Mouse (Mus musculus) heart, postnatal 0 days (tissue): ENCODE measurements around the gene Zbtb16. TPM values are rescaled to one million over a fixed set of nuclear protein-coding genes. Genes with fewer than 3 reads are reported as not detected.

Experiments used
- ATAC-seq: fragments of 200-750 bp; cut with Nextera tagmentation; 2 replicates; pipeline ENCODE4 v1.8.0; 2017; ENCODE audit warnings: low read depth, moderate number of reproducible peaks, moderate library complexity; ENCODE audit not compliant: insufficient read depth
- DNase-seq: peaks from one replicate; pipeline ENCODE4 v3.0.0-alpha.2; 2016; ENCODE audit warnings: low spot score
- H3K27ac ChIP-seq: fragments of 300-500 bp; sonication (generic); 2 replicates; pipeline ENCODE4 v1.5.1; 2014; ENCODE audit warnings: low read depth, mild to moderate bottlenecking
- H3K27me3 ChIP-seq: fragments of 300-500 bp; sonication (generic); 2 replicates; pipeline ENCODE4 v1.6.1; 2014; ENCODE audit warnings: low read length, mixed read lengths; ENCODE audit not compliant: control insufficient read depth, insufficient read depth
- H3K36me3 ChIP-seq: fragments of 300-500 bp; sonication (generic); replicated peaks from 2 replicates; pipeline ENCODE4 v1.6.1; 2014; ENCODE audit warnings: low read length, mixed read lengths; ENCODE audit not compliant: control insufficient read depth, insufficient read depth
- H3K4me1 ChIP-seq: fragments of 300-500 bp; sonication (generic); 2 replicates; pipeline ENCODE4 v1.6.1; 2014; ENCODE audit warnings: antibody characterized with exemption; ENCODE audit not compliant: control insufficient read depth, insufficient read depth
- H3K4me2 ChIP-seq: fragments of 300-500 bp; sonication (generic); 2 replicates; pipeline ENCODE4 v1.6.1; 2014; ENCODE audit warnings: low read depth, mild to moderate bottlenecking, low read length, moderate library complexity
- H3K4me3 ChIP-seq: fragments of 300-500 bp; sonication (generic); 2 replicates; pipeline ENCODE4 v1.5.1; 2014; ENCODE audit warnings: low read depth, low read length
- H3K9ac ChIP-seq: fragments of 300-500 bp; sonication (generic); replicated peaks from 2 replicates; pipeline ENCODE4 v1.6.1; 2014; ENCODE audit warnings: low read depth, low read length, mixed read lengths
- H3K9me3 ChIP-seq: fragments of 300-500 bp; sonication (generic); replicated peaks from 2 replicates; pipeline ENCODE4 v1.6.1; 2016; ENCODE audit warnings: low read length; ENCODE audit not compliant: control insufficient read depth
- CTCF ChIP-seq: IDR thresholded peaks from 2 replicates; pipeline ENCODE4 v1.5.1; 2016; ENCODE audit warnings: antibody characterized with exemption, control low read depth, low read depth
- EP300 ChIP-seq: IDR thresholded peaks from 2 replicates; pipeline ENCODE4 v1.6.1; 2016; ENCODE audit warnings: antibody characterized with exemption, low read depth
- WGBS: fragments of 180-500 bp; shearing (Covaris S2); extraction: QIAGEN DNeasy Blood & Tissue Kit; methylation state at CpG from one replicate; pipeline ENCODE4 v1.1.7; 2014; 5-methylcytosine and 5-hydroxymethylcytosine counted together
- polyA plus RNA-seq: library from polyadenylated mRNA; unstranded; fragments of >200 nt; fragmentation: Nextera tagmentation; extraction: Ambion mirVana; gene quantifications from 2 replicates; pipeline ENCODE4 v1.2.1, GENCODE M21; 2015
- total RNA-seq: library from RNA; depleted of rRNA; stranded (reverse); fragments of >200 nt; gene quantifications from 2 replicates; pipeline ENCODE4 v1.2.3, GENCODE M21; 2014; ENCODE audit warnings: low replicate concordance

The Zbtb16 gene
- total and polyA plus RNA-seq, 2 experiments from 2014 or later, result 5.0 to 54.7 TPM

DNA sequence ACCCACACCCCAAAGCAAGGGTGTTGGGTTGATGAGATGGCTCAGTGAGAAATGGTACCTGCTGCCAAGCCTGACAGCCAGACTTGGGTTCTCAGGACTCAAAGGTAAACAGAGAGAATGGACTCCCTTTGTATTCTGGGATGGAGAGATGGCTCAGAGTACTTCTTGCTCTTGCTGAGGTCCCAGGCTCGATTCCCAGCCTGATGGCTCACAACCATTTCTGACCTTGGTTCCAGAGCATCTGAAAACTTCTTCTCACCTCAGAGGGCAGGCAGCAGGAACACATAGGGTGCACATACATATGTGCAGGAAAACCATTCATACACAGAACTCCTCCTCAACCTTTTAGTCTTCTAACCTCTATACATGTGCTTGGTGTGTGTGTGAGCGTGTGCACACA, 185.2 kb downstream of the Zbtb16 start:
- no peak for DNase-seq
- Histone ChIP-seq H3K4me3 (no peak overlapping the region), H3K9me3 (no peaks in the 10 kb centered on the region), H3K9ac (no peak overlapping the region), H3K4me2 (no peak overlapping the region), H3K4me1 (peaks cover 24% of the 10 kb centered on the region), H3K36me3 (peaks cover 9% of the 10 kb centered on the region), H3K27ac (no peak overlapping the region), H3K27me3 (no peaks in the 10 kb centered on the region)
- 88% methylated on average over 2 of the region's 2 CpGs for WGBS
- no peak for TF ChIP-seq CTCF
- no peak for TF ChIP-seq EP300
- ATAC-seq, result no peak

GRCm38 (mm10) chr9:48649851-48650685, 186.0 kb downstream of the Zbtb16 start:
- DNase-seq (no peak), ATAC-seq (no peak)
- TF ChIP-seq CTCF, result no peak
- TF ChIP-seq EP300, result no peak
- WGBS, result 64% methylated on average over 17 of the region's 17 CpGs
- Histone ChIP-seq H3K36me3 (peaks cover 6% of the 10 kb centered on the region; the same call in 1 of the 2 replicates), H3K4me1 (peaks cover 24% of the 10 kb centered on the region), H3K9me3 (no peaks in the 10 kb centered on the region), H3K27ac (peak overlapping the region; percentile 63; the same call in 1 of the 2 replicates), H3K9ac (peak overlapping the region; percentile 58), H3K27me3 (no peaks in the 10 kb centered on the region), H3K4me3 (no peak overlapping the region), H3K4me2 (peak overlapping the region; percentile 65)

- TF ChIP-seq EP300 (peak; percentile 65; the same call in 1 of the 2 replicates), CTCF (0 out of 2 replicates have a peak, but pooled peaks have one; percentile 4)
- Histone ChIP-seq H3K27ac (peak overlapping the region; percentile 63), H3K27me3 (no peaks in the 10 kb centered on the region), H3K36me3 (0 out of 2 replicates have a peak, but pooled peaks cover 6% of the 10 kb centered on the region), H3K9ac (peak overlapping the region; percentile 58), H3K4me1 (peaks cover 24% of the 10 kb centered on the region), H3K9me3 (0 out of 2 replicates have a peak, but pooled peaks cover 5% of the 10 kb centered on the region), H3K4me2 (peak overlapping the region; percentile 65), H3K4me3 (peak overlapping the region; percentile 39)
- peak; percentile 74 for ATAC-seq
- WGBS, result 7% methylated on average over 20 of the region's 22 CpGs
- peak; percentile 73 for DNase-seq
Observed at GRCm38 (mm10) chr9:48649098-48649766, 186.8 kb downstream of the Zbtb16 start.

DNA sequence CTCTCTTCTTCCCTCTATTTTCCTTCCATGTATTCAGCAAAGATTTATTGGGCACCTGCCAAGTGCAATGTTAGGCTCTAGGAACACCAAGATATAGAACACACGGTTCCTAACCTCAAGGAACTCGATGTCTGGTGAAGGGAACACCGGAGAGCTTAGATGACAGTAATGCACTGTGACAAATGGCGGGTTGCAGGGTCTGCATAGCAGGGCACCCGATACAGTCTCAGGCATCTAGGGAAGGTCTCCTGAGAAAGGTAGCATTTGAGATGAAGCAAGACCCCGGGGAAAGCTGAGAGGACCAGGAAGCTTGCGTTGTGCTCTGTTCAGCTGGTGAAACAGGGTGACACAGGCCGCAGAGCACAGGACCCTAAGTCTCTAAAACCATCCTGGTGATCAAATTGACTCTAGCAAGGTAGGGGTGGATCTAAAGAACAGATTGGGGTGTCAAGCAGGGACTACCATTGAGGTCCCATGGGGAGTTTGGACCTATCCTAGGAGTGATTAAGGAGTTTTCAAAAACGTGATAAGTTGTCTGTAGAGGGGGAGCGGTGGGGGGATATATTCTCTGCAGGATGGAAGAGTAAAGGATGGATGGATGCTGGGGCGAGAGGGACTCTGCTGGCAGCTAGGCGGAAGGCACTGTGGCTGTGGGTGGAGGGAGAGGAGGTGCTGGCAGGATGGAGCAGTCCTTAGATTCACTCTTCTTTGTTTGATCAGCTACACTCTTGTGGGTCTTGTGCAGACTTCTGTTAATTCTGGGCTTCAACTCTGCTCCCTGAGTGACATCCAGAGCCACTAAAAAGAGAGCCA, 187.5 kb downstream of the Zbtb16 start:
- Histone ChIP-seq H3K9ac (0 out of 2 replicates have a peak overlapping the region, but pooled peaks have one; percentile 58), H3K27ac (peak overlapping the region; percentile 63; the same call in 1 of the 2 replicates), H3K4me3 (peak overlapping the region; percentile 39), H3K9me3 (0 out of 2 replicates have a peak, but pooled peaks cover 6% of the 10 kb centered on the region), H3K27me3 (no peaks in the 10 kb centered on the region), H3K4me2 (peak overlapping the region; percentile 65), H3K4me1 (peaks cover 24% of the 10 kb centered on the region), H3K36me3 (0 out of 2 replicates have a peak, but pooled peaks cover 1% of the 10 kb centered on the region)
- ATAC-seq, result no peak
- WGBS, result 62% methylated on average over 12 of the region's 12 CpGs
- DNase-seq, result peak; percentile 23
- TF ChIP-seq EP300 (no peak), CTCF (no peak)

- no peak overlapping the region for H3K27ac ChIP-seq
- ATAC-seq, result no peak
- DNase-seq, result peak; percentile 6
- H3K36me3 ChIP-seq, result no peaks in the 10 kb centered on the region
- no peaks in the 10 kb centered on the region for H3K27me3 ChIP-seq
- no peak overlapping the region for H3K9ac ChIP-seq
- TF ChIP-seq EP300 (no peak), CTCF (no peak)
- H3K4me1 ChIP-seq, result peaks cover 24% of the 10 kb centered on the region
- WGBS, result 66% methylated on average over 10 of the region's 10 CpGs
- 0 out of 2 replicates have a peak, but pooled peaks cover 6% of the 10 kb centered on the region for H3K9me3 ChIP-seq
- H3K4me2 ChIP-seq, result no peak overlapping the region
- no peak overlapping the region for H3K4me3 ChIP-seq
Observed at GRCm38 (mm10) chr9:48647648-48648284, 188.3 kb downstream of the Zbtb16 start.
